Mouse (Mus musculus) cerebellum, postnatal 14 days (tissue): ENCODE data around the gene Sar1b.
"Not testable (repeated sequence)": the region's sequence is repeated elsewhere in the genome, so short reads cannot be mapped to it uniquely, and the experiment has no call there.

ENCODE experiments used
- DNase-seq, 2 experiments: peaks; one replicate each; pipeline ENCODE4 v3.0.0; 2021; ENCODE audit warnings: mixed read lengths in 2 of 2

The Sar1b gene

GRCm38 (mm10) chr11:51763213-51763907 lies at the start of gene Sar1b, which contains the start of gene Sec24a:
Sar1b (plus strand) TSS chr11:51763687.
Sec24a (minus strand) TSS chr11:51763634.
- peak; percentile 90 to 91 for DNase-seq

- DNase-seq = no peak
Measured at GRCm38 (mm10) chr11:51721066-51721465, 42.4 kb upstream of the Sar1b start.

GRCm38 (mm10) chr11:51732883-51733282 lies 30.6 kb upstream of the Sar1b start:
- DNase-seq = no peak

GRCm38 (mm10) chr11:51734218-51734617 lies 29.3 kb upstream of the Sar1b start:
- not testable (repeated sequence) for DNase-seq

GRCm38 (mm10) chr11:51738651-51739403 lies 24.7 kb upstream of the Sar1b start:
- no peak for DNase-seq

- DNase-seq = no peak
Measured at GRCm38 (mm10) chr11:51740701-51741100, 22.8 kb upstream of the Sar1b start.

- no peak for DNase-seq
Measured at GRCm38 (mm10) chr11:51746096-51746495, 17.4 kb upstream of the Sar1b start.

- not testable (repeated sequence) for DNase-seq
Measured at GRCm38 (mm10) chr11:51751623-51752225, 11.8 kb upstream of the Sar1b start.

- peak in 1 of 2 experiments; percentile 26 for DNase-seq
Measured at GRCm38 (mm10) chr11:51755621-51756311, 7.7 kb upstream of the Sar1b start.

- peak; percentile 93 to 95 for DNase-seq
Measured at GRCm38 (mm10) chr11:51756352-51756771, 7.1 kb upstream of the Sar1b start.

- peak; percentile 6 to 18 for DNase-seq
Measured at GRCm38 (mm10) chr11:51757023-51757422, 6.5 kb upstream of the Sar1b start.

- DNase-seq = no peak
Measured at GRCm38 (mm10) chr11:51757625-51758024, 5.9 kb upstream of the Sar1b start.

- not testable (repeated sequence) for DNase-seq
Measured at GRCm38 (mm10) chr11:51758207-51758606, 5.3 kb upstream of the Sar1b start.

GRCm38 (mm10) chr11:51759251-51759650 lies 4.2 kb upstream of the Sar1b start:
- no peak for DNase-seq

- no peak for DNase-seq
Measured at GRCm38 (mm10) chr11:51759941-51760657, 3.4 kb upstream of the Sar1b start.

GRCm38 (mm10) chr11:51761241-51761640 lies 2.2 kb upstream of the Sar1b start:
- no peak for DNase-seq

GRCm38 (mm10) chr11:51763955-51764354 lies 468 bp downstream of the Sar1b start:
- DNase-seq = no peak

- DNase-seq = no peak
Measured at GRCm38 (mm10) chr11:51764816-51765215, 1.3 kb downstream of the Sar1b start.

GRCm38 (mm10) chr11:51767579-51768220 lies 4.2 kb downstream of the Sar1b start:
- no peak for DNase-seq

GRCm38 (mm10) chr11:51768296-51768695 lies 4.8 kb downstream of the Sar1b start:
- DNase-seq = no peak

- no peak for DNase-seq
Measured at GRCm38 (mm10) chr11:51775507-51775906, 12.0 kb downstream of the Sar1b start.

GRCm38 (mm10) chr11:51777478-51777877 lies 14.0 kb downstream of the Sar1b start:
- DNase-seq = no peak
